9 mouse cellular contexts compared by ENCODE assay signal in genomic region chr4:44106297-44106821, GRCm38 (mm10). TPM values are rescaled to one million over a fixed set of nuclear protein-coding genes. Genes with fewer than 3 reads are reported as not detected.
DNase-seq lines count a peak whose midpoint lies in the region; ATAC-seq lines count a peak whose summit lies in the region.
"Had no signal": no experiment of that assay in that cellular context is flagged by ENCODE, and none has a peak within 500 bp of the region (broad histone marks: within the 10 kb centered on the region; RNA-seq: fewer than 3 reads in every experiment).

No protein-coding gene starts in this region.

- H3K27ac ChIP-seq in hindbrain, embryonic 10.5 days, result peak overlapping the region; percentile 35
- H3K27ac ChIP-seq in hindbrain, embryonic 11.5 days (ENCODE audit: low read depth, low read length), result no peak overlapping the region
- H3K27ac ChIP-seq in embryonic facial prominence, embryonic 11.5 days (replicated peaks; ENCODE audit: low read depth, low read length), result no peak overlapping the region
- H3K27ac ChIP-seq: liver, embryonic 14.5 days had no signal

- H3K36me3 ChIP-seq in hindbrain, embryonic 10.5 days, result no peaks in the 10 kb centered on the region
- no peaks in the 10 kb centered on the region for H3K36me3 ChIP-seq in hindbrain, embryonic 11.5 days (ENCODE audit: control insufficient read depth, insufficient read depth, low read length)
- no peaks in the 10 kb centered on the region for H3K36me3 ChIP-seq in embryonic facial prominence, embryonic 11.5 days (replicated peaks; ENCODE audit: control insufficient read depth, insufficient read depth, low read depth, low read length)

- no peak overlapping the region for H3K4me2 ChIP-seq in hindbrain, embryonic 11.5 days (replicated peaks; ENCODE audit: low read depth, low read length)
- H3K4me2 ChIP-seq in embryonic facial prominence, embryonic 11.5 days (ENCODE audit: low read depth, low read length), result 0 out of 2 replicates have a peak overlapping the region, but pooled peaks have one; percentile 23

- H3K9ac ChIP-seq in hindbrain, embryonic 11.5 days (ENCODE audit: low read depth, low read length), result no peak overlapping the region
- H3K9ac ChIP-seq in embryonic facial prominence, embryonic 11.5 days (replicated peaks; ENCODE audit: low read length), result peak overlapping the region; percentile 1; the same call in 1 of the 2 replicates
- H3K9ac ChIP-seq: liver, embryonic 14.5 days had no signal

- H3K27me3 ChIP-seq in hindbrain, embryonic 10.5 days (ENCODE audit: insufficient read depth, poor library complexity, severe bottlenecking), result no peaks in the 10 kb centered on the region; the same call in 1 of the 2 replicates
- no peaks in the 10 kb centered on the region for H3K27me3 ChIP-seq in hindbrain, embryonic 11.5 days (ENCODE audit: control insufficient read depth, insufficient read depth, low read length)
- no peaks in the 10 kb centered on the region for H3K27me3 ChIP-seq in embryonic facial prominence, embryonic 11.5 days (ENCODE audit: control insufficient read depth, insufficient read depth, low read length)

- H3K4me3 ChIP-seq in hindbrain, embryonic 10.5 days, result peak overlapping the region; percentile 37
- H3K4me3 ChIP-seq in hindbrain, embryonic 11.5 days (ENCODE audit: low read depth, low read length), result no peak overlapping the region
- peak overlapping the region; percentile 19; the same call in 1 of the 2 replicates for H3K4me3 ChIP-seq in embryonic facial prominence, embryonic 11.5 days (ENCODE audit: low read depth, low read length)

- no peak for ATAC-seq in hindbrain, embryonic 11.5 days (ENCODE audit: low FRiP score)
- no peak for ATAC-seq in embryonic facial prominence, embryonic 11.5 days (replicated peaks; ENCODE audit: insufficient number of reproducible peaks, low FRiP score, low TSS enrichment, low read depth)

- peaks cover 39% of the 10 kb centered on the region for H3K4me1 ChIP-seq in hindbrain, embryonic 10.5 days (replicated peaks)
- no peaks in the 10 kb centered on the region; the same call in 1 of the 2 replicates for H3K4me1 ChIP-seq in hindbrain, embryonic 11.5 days (replicated peaks; ENCODE audit: control insufficient read depth, insufficient read depth, low read length)
- H3K4me1 ChIP-seq in embryonic facial prominence, embryonic 11.5 days (ENCODE audit: control insufficient read depth, insufficient read depth, low read length), result no peaks in the 10 kb centered on the region; the same call in 1 of the 2 replicates

- 33% methylated on average over 18 of the region's 18 CpGs for WGBS in hindbrain, embryonic 10.5 days
- WGBS in hindbrain, embryonic 11.5 days, result 36% methylated on average over 18 of the region's 18 CpGs
- WGBS in embryonic facial prominence, embryonic 11.5 days, result 23% methylated on average over 18 of the region's 18 CpGs

- DNase-seq in hindbrain, embryonic 10.5 days (ENCODE audit: low spot score), result no peak
- no peak for DNase-seq in hindbrain, embryonic 11.5 days (ENCODE audit: low spot score)
- DNase-seq in embryonic facial prominence, embryonic 11.5 days (ENCODE audit: low spot score), result peak; percentile 47
- DNase-seq in induced T-regulatory cell, adult 2 months (ENCODE audit: low read depth), result peak; percentile 31
- peak; percentile 62 for DNase-seq in naive thymus-derived CD4-positive, alpha-beta T cell, adult 2 months (ENCODE audit: low read depth)
- no peak for DNase-seq in ovary, postnatal 10 days (ENCODE audit: low spot score)
- no peak for DNase-seq in right cerebral cortex, postnatal 14 days
- no peak for DNase-seq in gastrocnemius, postnatal 10 days

- H3K9me3 ChIP-seq in hindbrain, embryonic 10.5 days, result no peaks in the 10 kb centered on the region
- H3K9me3 ChIP-seq in hindbrain, embryonic 11.5 days (ENCODE audit: control insufficient read depth, low read length), result no peaks in the 10 kb centered on the region
- no peaks in the 10 kb centered on the region for H3K9me3 ChIP-seq in embryonic facial prominence, embryonic 11.5 days (replicated peaks; ENCODE audit: control insufficient read depth, low read length)

RNA-seq across cellular contexts. Expression of gene Gne, which starts 22.4 kb away (rescaled TPM):
- polyA plus RNA-seq in hindbrain, embryonic 10.5 days (2016; fragmentation: Nextera tagmentation; extraction: Ambion mirVana), result 20.0 and 20.1 TPM in 2 replicates
- polyA plus RNA-seq in hindbrain, embryonic 11.5 days (2014; fragmentation: Nextera tagmentation; extraction: Ambion mirVana), result 23.1 and 24.2 TPM in 2 replicates
- polyA plus RNA-seq in embryonic facial prominence, embryonic 11.5 days (2014; fragmentation: Nextera tagmentation; extraction: Ambion mirVana), result 20.3 TPM in 2 replicates
- total RNA-seq in gastrocnemius, postnatal 10 days (2021), result 10 to 100 TPM; 17.1 to 24.3 TPM

Comparison
In these comparisons a context has a peak if more than half of its experiments do, and no peak if none do; other contexts are left out.
1. DNase-seq: peak in embryonic facial prominence, embryonic 11.5 days (single experiment), induced T-regulatory cell, adult 2 months (single experiment) and naive thymus-derived CD4-positive, alpha-beta T cell, adult 2 months (single experiment); none in hindbrain, embryonic 10.5 days (single experiment), hindbrain, embryonic 11.5 days (single experiment), ovary, postnatal 10 days (single experiment), right cerebral cortex, postnatal 14 days (single experiment) and gastrocnemius, postnatal 10 days (single experiment).